Mouse (Mus musculus) brain, embryonic 18.5 days (tissue): ENCODE measurements around the gene Hist1h2ae.
"Not testable (repeated sequence)": the region's sequence is repeated elsewhere in the genome, so short reads cannot be mapped to it uniquely, and the experiment has no call there.

ENCODE experiments used
- DNase-seq: peaks from one replicate; pipeline ENCODE4 v3.0.0-alpha.2; 2012; ENCODE audit warnings: low read depth, low spot score

The Hist1h2ae gene

DNA sequence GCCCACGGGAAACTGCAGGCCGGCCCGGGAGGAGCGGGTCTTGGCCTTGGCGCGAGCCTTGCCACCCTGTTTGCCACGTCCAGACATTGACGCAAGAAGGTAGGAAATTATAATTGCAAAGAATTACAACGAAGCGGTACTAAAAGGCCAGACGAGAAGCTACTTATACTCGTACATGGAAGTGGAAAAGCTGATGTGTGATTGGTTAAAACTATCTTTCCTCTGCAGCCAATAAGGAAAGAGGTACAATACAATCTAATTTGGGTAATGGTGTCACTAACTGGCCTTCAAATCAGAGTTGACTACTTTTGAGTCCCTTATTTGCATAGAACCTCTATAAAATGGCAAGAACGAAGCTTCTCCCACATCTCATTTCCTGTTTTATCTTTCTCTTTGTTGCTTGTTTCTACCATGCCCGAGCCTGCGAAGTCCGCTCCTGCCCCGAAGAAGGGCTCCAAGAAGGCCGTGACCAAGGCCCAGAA is at the start of gene Hist1h2ae, which contains the start of gene Hist1h2bg:
Gene Hist1h2ae (minus strand): TSS at position 199 of the 482 bp plus-strand sequence.
Gene Hist1h2bg (plus strand): TSS at position 375 of the 482 bp plus-strand sequence.
- DNase-seq: peak; percentile 96

- no peak for DNase-seq
These were observed 49.2 kb upstream of the Hist1h2ae start for GRCm38 (mm10) chr13:23620056-23620732.

DNA sequence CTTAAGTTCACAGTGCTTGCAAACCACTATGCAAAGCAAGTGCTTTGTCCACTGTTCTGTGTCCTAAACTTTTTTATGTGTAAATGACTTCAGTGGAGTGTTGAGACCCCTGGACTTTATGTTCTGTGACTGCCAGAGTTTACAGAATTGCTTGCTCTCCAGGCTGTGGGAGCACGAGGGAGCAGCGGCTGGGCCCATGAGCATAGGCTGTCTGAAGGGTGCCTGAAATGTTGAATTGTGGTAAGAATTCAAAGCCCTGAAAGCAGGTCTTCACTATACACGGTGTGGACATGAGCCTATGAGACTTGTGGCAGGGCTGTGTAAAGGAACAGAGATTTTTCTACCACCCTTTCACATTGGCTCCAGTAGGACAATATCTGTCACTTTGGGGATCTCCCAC is 40.6 kb upstream of the Hist1h2ae start:
- DNase-seq: no peak

DNA sequence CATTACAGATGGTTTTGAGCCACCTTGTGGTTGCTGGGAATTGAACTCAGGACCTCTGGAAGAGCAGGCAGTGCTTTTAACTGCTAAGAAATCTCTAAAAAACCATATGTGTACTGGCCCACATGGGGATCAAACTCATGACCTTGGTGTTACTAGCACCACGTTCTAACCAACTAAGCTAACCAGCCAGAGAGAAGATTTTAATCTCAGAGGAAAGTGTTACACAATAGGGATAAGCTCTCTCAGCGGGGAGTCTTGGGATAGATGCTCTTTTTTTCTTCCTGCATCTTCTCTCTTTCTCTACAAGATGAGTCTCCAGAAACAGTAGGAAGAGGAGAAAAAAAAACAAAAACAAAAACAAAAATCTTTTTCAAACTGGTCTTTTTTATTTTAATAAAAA is 39.4 kb upstream of the Hist1h2ae start:
- no peak for DNase-seq

DNA sequence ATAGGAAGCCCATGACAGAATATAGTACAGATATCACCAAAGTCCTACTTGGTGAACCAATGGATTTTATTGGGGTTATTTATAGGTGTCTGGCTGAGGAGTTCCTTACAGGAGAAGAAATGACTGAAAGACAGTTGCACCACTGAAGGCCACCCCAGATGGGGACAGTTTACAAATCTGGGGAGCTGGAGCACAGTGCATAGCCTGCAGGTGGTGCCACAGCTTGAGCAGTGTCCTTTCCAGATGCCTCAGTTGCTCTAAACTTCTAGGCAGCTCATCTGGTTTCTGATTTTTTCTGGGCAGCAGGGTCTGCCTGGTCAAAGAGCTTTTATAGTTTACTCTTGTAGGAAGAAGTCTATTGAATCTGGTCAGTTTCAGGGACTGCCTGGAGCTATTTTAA is 38.8 kb upstream of the Hist1h2ae start:
- no peak for DNase-seq

DNA sequence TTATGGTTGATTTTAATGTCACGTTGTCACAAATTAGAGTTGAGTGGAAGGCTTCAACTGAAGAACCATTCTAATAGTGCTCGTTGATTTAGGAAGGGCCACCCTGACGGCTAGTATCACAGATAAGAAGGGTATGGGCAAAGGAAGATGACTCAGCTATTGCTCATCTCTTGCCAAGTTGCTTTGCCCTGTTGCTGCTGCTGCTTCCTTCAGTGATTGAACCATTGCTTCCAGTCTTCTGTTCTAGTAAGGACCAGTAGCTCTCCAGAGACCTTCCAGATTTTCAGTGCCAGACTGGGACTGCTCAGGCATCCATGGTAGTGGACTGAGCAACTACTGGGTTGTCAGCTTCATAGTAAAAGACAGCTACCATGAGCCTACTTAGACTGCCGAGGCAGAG is 38.2 kb upstream of the Hist1h2ae start:
- DNase-seq: no peak

DNA sequence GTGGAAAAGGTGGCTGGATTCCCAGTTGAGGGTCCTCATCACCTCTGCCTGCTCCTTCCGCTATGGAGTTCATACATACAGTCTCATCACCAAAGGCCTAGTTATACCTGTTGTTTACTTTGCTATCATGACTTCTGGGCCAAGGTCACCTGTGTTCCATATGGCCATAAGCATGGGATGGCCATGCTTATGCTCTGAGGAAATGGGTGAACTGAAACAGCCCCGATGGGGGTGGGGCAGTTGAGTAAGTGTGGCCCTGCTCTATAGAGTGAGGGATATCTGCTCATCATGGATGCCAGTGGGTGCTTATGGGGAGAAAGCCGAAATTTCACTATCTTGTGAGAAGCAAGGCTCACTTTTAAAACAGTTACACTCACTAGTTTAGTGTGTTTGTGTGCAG is 34.0 kb upstream of the Hist1h2ae start:
- no peak for DNase-seq

DNA sequence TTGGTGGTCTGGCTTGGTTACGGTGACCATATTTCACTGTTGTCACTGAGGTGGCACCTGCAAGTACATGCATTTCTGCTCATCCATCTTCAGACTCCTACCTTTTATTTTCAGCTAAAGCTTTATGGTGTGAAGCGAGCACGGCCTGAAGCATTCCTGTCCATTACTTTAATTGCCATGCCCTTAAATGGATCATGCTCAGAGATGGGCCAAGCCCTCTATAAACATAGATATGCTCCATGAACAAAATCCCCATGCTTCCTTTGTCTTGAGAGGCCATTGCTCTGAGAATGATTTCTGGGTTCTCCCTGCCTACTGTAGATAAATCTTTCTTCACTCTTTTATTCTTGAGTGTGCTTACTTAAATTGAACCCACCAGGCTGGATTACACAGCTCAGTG is 33.4 kb upstream of the Hist1h2ae start:
- DNase-seq: no peak

DNA sequence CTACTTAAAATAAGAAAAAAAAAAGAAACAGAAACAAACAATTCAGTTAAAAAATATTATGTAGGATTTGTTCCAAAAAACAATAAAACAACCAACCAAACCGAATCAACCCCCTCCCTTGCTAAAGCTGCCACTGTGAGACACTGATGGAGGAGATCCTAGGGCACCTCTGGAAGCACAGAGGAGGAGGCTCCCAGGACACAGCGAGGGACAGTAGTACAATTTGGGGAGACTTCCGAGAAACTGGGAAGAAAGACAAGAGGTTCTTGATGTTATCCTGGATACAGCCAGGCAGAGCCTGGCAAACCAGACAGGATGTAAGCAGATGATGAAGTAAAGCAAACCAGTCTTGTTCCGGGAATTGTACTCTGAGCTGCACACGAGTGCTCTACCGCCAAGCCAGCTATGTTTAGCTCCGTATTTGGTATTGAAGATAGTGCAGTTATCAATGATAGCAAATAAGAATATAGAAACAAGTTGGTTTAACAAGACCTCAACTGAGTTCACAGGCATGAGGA is 32.2 kb upstream of the Hist1h2ae start:
- DNase-seq: no peak

- DNase-seq: no peak
These were observed 26.9 kb upstream of the Hist1h2ae start for GRCm38 (mm10) chr13:23597957-23598356.

GRCm38 (mm10) chr13:23595622-23596372 is 24.8 kb upstream of the Hist1h2ae start:
- DNase-seq: no peak

- no peak for DNase-seq
These were observed 24.2 kb upstream of the Hist1h2ae start for GRCm38 (mm10) chr13:23595185-23595584.

GRCm38 (mm10) chr13:23593051-23593770 is 22.2 kb upstream of the Hist1h2ae start:
- DNase-seq: no peak

- no peak for DNase-seq
These were observed 21.6 kb upstream of the Hist1h2ae start for GRCm38 (mm10) chr13:23592614-23593013.

DNA sequence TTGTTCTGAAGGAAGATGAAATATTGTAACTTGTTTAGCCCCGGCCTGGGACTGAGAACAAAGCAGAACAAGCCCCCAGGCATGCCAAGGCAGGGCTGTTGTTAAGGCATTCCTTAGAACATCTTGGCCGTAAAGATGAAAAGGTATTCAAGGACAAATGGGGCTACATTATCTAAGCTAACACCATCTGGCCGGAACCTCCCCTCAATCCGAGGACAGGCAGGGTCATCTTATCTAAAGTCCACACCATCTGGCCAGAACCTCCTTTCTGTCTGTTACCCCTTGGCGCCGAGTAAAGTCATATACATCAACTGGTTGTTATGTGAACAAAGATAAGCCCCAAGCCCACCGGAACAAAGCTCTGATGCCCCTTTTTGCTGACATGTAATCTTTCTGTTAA is 20.9 kb upstream of the Hist1h2ae start:
- not testable (repeated sequence) for DNase-seq

GRCm38 (mm10) chr13:23591206-23591605 is 20.2 kb upstream of the Hist1h2ae start:
- no peak for DNase-seq

DNA sequence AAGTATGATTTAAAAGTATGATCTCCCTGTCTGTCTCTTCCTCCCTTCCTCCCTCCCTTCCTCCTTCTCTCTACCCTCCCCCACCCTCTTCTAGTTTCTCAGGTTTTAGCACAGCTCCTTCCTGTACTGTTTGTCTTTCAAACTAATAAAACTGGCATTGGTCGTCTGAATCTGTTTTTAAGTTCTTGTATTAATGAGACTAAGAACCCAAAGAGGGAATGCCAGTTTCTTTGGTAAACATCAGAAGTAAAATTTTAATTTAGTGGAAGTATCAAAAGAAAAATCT is 15.9 kb upstream of the Hist1h2ae start:
- no peak for DNase-seq

- DNase-seq: no peak
These were observed 15.3 kb upstream of the Hist1h2ae start for GRCm38 (mm10) chr13:23586099-23586939.

- peak; percentile 92 for DNase-seq
These were observed 14.6 kb upstream of the Hist1h2ae start for GRCm38 (mm10) chr13:23585442-23586098.

GRCm38 (mm10) chr13:23585029-23585441 is 14.0 kb upstream of the Hist1h2ae start:
- DNase-seq: no peak

DNA sequence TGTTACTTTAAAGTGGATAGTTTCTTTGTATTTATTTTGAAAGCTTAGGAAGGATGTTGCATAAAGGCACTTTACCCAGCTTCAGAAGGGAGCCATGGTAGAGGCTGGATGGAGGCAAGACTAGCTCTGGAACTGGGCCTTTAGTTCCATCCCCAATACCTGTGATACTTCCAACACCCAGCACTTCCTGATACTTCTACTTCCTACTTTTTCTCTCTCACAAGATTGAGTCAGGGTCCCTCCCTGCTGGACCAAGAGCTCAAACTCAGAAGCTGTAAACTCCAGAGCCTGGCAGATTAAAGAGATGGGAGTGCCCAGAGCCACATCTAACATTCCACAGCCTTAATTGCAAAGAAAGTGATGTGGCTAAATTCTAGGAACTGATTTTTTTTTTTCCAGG is 13.3 kb upstream of the Hist1h2ae start:
- DNase-seq: no peak
